Mouse (Mus musculus) left cerebral cortex, postnatal 36 days (tissue): ENCODE results near the gene Serinc5. TPM values are rescaled to one million over a fixed set of nuclear protein-coding genes. Genes with fewer than 3 reads are reported as not detected.
A peak's percentile ranks its signal among the peaks of the same experiment; 100 is the strongest.

Experiments
- DNase-seq, 2 experiments: peaks; one replicate each; pipeline ENCODE4 v3.0.0; 2021 to 2022; ENCODE audit warnings: low spot score in 2 of 2, mixed read lengths in 1 of 2
- intact Hi-C: fragments of 180-260 bp; cut with DNase I; formaldehyde crosslinking; loops from one replicate; pipeline ENCODE4 v1.15.1; 2025
- total RNA-seq, 2 experiments: library from RNA; stranded (reverse); gene quantifications; 2 replicates each; pipeline ENCODE4 v1.2.3; 2021

Gene Serinc5
- total RNA-seq, 2 experiments from 2014 or later: 62.4 to 69.0 TPM

- DNase-seq: peak; percentile 34 to 36
- intact Hi-C loops: no loop called here
These were observed 118.9 kb downstream of the Serinc5 start for GRCm38 (mm10) chr13:92729811-92730210.

- no peak for DNase-seq
- intact Hi-C loops: no loop called here
These were observed 120.9 kb downstream of the Serinc5 start for GRCm38 (mm10) chr13:92731811-92732210.

GRCm38 (mm10) chr13:92732836-92733235, 121.9 kb downstream of the Serinc5 start:
- intact Hi-C loops: no loop called here
- DNase-seq: no peak

- intact Hi-C loops: no loop called here
These were observed 122.4 kb downstream of the Serinc5 start for GRCm38 (mm10) chr13:92733252-92733651.

GRCm38 (mm10) chr13:92733741-92734140, 122.8 kb downstream of the Serinc5 start:
- intact Hi-C loops: no loop called here
- no peak for DNase-seq

More at GRCm38 (mm10) chr13:92733252-92733651, 122.4 kb downstream of the Serinc5 start:
- DNase-seq: no peak

- DNase-seq: no peak
- intact Hi-C loops: no loop called here
These were observed 124.8 kb downstream of the Serinc5 start for GRCm38 (mm10) chr13:92735693-92736092.

- DNase-seq: no peak
- intact Hi-C loops: no loop called here
These were observed 125.8 kb downstream of the Serinc5 start for GRCm38 (mm10) chr13:92736516-92737300.

GRCm38 (mm10) chr13:92738821-92739220, 127.9 kb downstream of the Serinc5 start:
- intact Hi-C loops: no loop called here
- DNase-seq: no peak

- intact Hi-C loops: loop anchor here (5.0 kb wide), 1 partner anchor 383 kb away; the partner anchor contains the start of gene Msh3
- no peak for DNase-seq
These were observed 129.0 kb downstream of the Serinc5 start for GRCm38 (mm10) chr13:92739858-92740257.

GRCm38 (mm10) chr13:92740671-92741270, 129.9 kb downstream of the Serinc5 start:
- intact Hi-C loops: loop anchor here (1.0 to 5.0 kb wide), 2 partner anchors 160 to 383 kb away; partner anchors contain the start of gene Msh3
- DNase-seq: no peak

GRCm38 (mm10) chr13:92742886-92743285, 132.0 kb downstream of the Serinc5 start:
- DNase-seq: no peak
- intact Hi-C loops: loop anchor here (5.0 kb wide), 1 partner anchor 386 kb away; the partner anchor contains the start of gene Msh3

- intact Hi-C loops: loop anchor here (5.0 kb wide), 1 partner anchor 386 kb away; the partner anchor contains the start of gene Msh3
These were observed 132.4 kb downstream of the Serinc5 start for GRCm38 (mm10) chr13:92743337-92743736.

GRCm38 (mm10) chr13:92750976-92751518, 140.2 kb downstream of the Serinc5 start:
- intact Hi-C loops: loop anchor here (2.0 to 10.0 kb wide), 8 partner anchors 94 to 968 kb away; partner anchors contain the start of genes Cmya5, Mtx3 and Tent2

More at GRCm38 (mm10) chr13:92743337-92743736, 132.4 kb downstream of the Serinc5 start:
- no peak for DNase-seq

GRCm38 (mm10) chr13:92751726-92752565, 141.1 kb downstream of the Serinc5 start:
- intact Hi-C loops: loop anchor here (2.0 to 10.0 kb wide), 9 partner anchors 93 to 967 kb away; partner anchors contain the start of genes Cmya5, Mtx3 and Tent2
- DNase-seq: peak; percentile 92

More at GRCm38 (mm10) chr13:92750976-92751518, 140.2 kb downstream of the Serinc5 start:
- DNase-seq: peak; percentile 62 to 71

GRCm38 (mm10) chr13:92753676-92754075, 142.8 kb downstream of the Serinc5 start:
- no peak for DNase-seq
- intact Hi-C loops: loop anchor here (2.0 to 10.0 kb wide), 6 partner anchors 91 to 554 kb away; partner anchors contain the start of genes Cmya5, Mtx3 and Tent2

- DNase-seq: no peak
- intact Hi-C loops: loop anchor here (10.0 kb wide), 1 partner anchor 90 kb away; the partner anchor contains the start of gene Mtx3
These were observed 144.1 kb downstream of the Serinc5 start for GRCm38 (mm10) chr13:92755036-92755435.

- DNase-seq: no peak
- intact Hi-C loops: loop anchor here (10.0 kb wide), 1 partner anchor 87 kb away; the partner anchor contains the start of gene Mtx3
These were observed 147.2 kb downstream of the Serinc5 start for GRCm38 (mm10) chr13:92757972-92758585.

GRCm38 (mm10) chr13:92759096-92759495, 148.2 kb downstream of the Serinc5 start:
- intact Hi-C loops: loop anchor here (10.0 kb wide), 1 partner anchor 86 kb away; the partner anchor contains the start of gene Mtx3
- DNase-seq: no peak
